Mouse (Mus musculus) CH12.LX (cell line): ENCODE measurements at regions not wholly inside any gene's neighbourhood (a gene's known extent, or its start where the extent isn't known, plus 50 kb on each side); places are given as distances from the start of the nearest gene placed in this dataset.

ENCODE experiments used
- DNase-seq: peaks from one replicate; pipeline ENCODE4 v3.0.0-alpha.2; 2013; ENCODE audit errors: extremely low read depth
- H3K27ac ChIP-seq: 2 replicates; pipeline ENCODE4 v1.5.1; 2012; ENCODE audit warnings: low read depth, mild to moderate bottlenecking, control low read depth, moderate library complexity; ENCODE audit not compliant: insufficient read depth
- H3K27me3 ChIP-seq: replicated peaks from 2 replicates; pipeline ENCODE3; 2012; ENCODE audit warnings: inconsistent platforms
- H3K36me3 ChIP-seq, 2 experiments: replicated peaks in 1 of 2; 2 replicates each; pipeline versions ENCODE3 to v1.6.1; 2012; ENCODE audit warnings: inconsistent platforms in 1 of 2, low read length in 1 of 2, mild to moderate bottlenecking in 1 of 2, mixed read lengths in 1 of 2, moderate library complexity in 1 of 2; ENCODE audit not compliant: control insufficient read depth in 1 of 2, insufficient read depth in 1 of 2
- H3K4me1 ChIP-seq, 2 experiments: 2 replicates each; pipeline ENCODE4 v1.6.1; 2012; ENCODE audit warnings: inconsistent platforms in 1 of 2, moderate library complexity in 1 of 2; ENCODE audit not compliant: insufficient read depth in 2 of 2, control insufficient read depth in 1 of 2
- H3K4me2 ChIP-seq: 2 replicates; pipeline ENCODE4 v1.6.1; 2012; ENCODE audit warnings: low read depth, mild to moderate bottlenecking, control low read depth; ENCODE audit not compliant: poor library complexity, insufficient read depth, severe bottlenecking
- H3K4me3 ChIP-seq, 3 experiments: fragments of 150-350 bp in 1 of 3; sonication (generic) in 1 of 3; replicated peaks in 1 of 3; 2 replicates each; pipeline versions ENCODE3 to v1.5.1; 2011 to 2012; ENCODE audit warnings: low read depth in 2 of 3, low read length in 2 of 3, mild to moderate bottlenecking in 2 of 3, moderate library complexity in 2 of 3, control low read depth in 1 of 3, improper control_type of control experiment in 1 of 3, inconsistent platforms in 1 of 3, mixed read lengths in 1 of 3; ENCODE audit not compliant: poor library complexity in 1 of 3
- H3K79me2 ChIP-seq: replicated peaks from 2 replicates; pipeline ENCODE4 v1.6.1; 2012; ENCODE audit warnings: mild to moderate bottlenecking, moderate library complexity; ENCODE audit not compliant: control insufficient read depth, poor library complexity, insufficient read depth, severe bottlenecking; ENCODE audit errors: extremely low read depth
- H3K9ac ChIP-seq: 2 replicates; pipeline ENCODE4 v1.6.1; 2012; ENCODE audit warnings: low read depth, mild to moderate bottlenecking, control low read depth, moderate library complexity; ENCODE audit not compliant: insufficient read depth
- H3K9me3 ChIP-seq: replicated peaks from 2 replicates; pipeline ENCODE3; 2012; ENCODE audit warnings: low read length, inconsistent platforms, mixed read lengths
- BHLHE40 ChIP-seq: IDR thresholded peaks from 2 replicates; pipeline ENCODE4 v1.6.1; 2011; ENCODE audit warnings: mild to moderate bottlenecking, low read depth, low read length, improper control_type of control experiment
- E2F4 ChIP-seq: IDR thresholded peaks from 2 replicates; pipeline ENCODE4 v1.6.1; 2011; ENCODE audit warnings: low read depth, low read length, improper control_type of control experiment; ENCODE audit not compliant: insufficient replicate concordance
- JUN ChIP-seq: IDR thresholded peaks from 2 replicates; pipeline ENCODE4 v1.6.1; 2011; ENCODE audit warnings: low read depth, mild to moderate bottlenecking, low read length, improper control_type of control experiment, moderate library complexity; ENCODE audit not compliant: insufficient read depth
- JUND ChIP-seq: conservative IDR thresholded peaks from 2 replicates; pipeline ENCODE4 v1.6.1; 2011; ENCODE audit warnings: low read depth, low read length, improper control_type of control experiment
- MAFK ChIP-seq: IDR thresholded peaks from 2 replicates; pipeline ENCODE4 v1.6.1; 2011; ENCODE audit warnings: low read length, improper control_type of control experiment; ENCODE audit not compliant: insufficient replicate concordance
- MAX ChIP-seq: IDR thresholded peaks from 2 replicates; pipeline ENCODE4 v1.6.1; 2011; ENCODE audit warnings: low read length, improper control_type of control experiment
- MAZ ChIP-seq: IDR thresholded peaks from 2 replicates; pipeline ENCODE4 v1.6.1; 2012; ENCODE audit warnings: low read depth, mild to moderate bottlenecking, inconsistent platforms, low read length, improper control_type of control experiment, moderate library complexity
- MEF2A ChIP-seq: IDR thresholded peaks from 2 replicates; pipeline ENCODE4 v1.6.1; 2014; ENCODE audit warnings: low read depth, mild to moderate bottlenecking, inconsistent platforms, low read length, improper control_type of control experiment, borderline replicate concordance
- MXI1 ChIP-seq: IDR thresholded peaks from 2 replicates; pipeline ENCODE4 v1.6.1; 2011; ENCODE audit warnings: mild to moderate bottlenecking, low read depth, low read length, improper control_type of control experiment
- MYC ChIP-seq: IDR thresholded peaks from 2 replicates; pipeline ENCODE4 v1.6.1; 2011; ENCODE audit warnings: low read depth, mild to moderate bottlenecking, improper control_type of control experiment, low read length
- NELFE ChIP-seq: IDR thresholded peaks from 2 replicates; pipeline ENCODE4 v1.6.1; 2011; ENCODE audit warnings: low read depth, low read length, improper control_type of control experiment
- NRF1 ChIP-seq: IDR thresholded peaks from 2 replicates; pipeline ENCODE4 v1.6.1; 2014; ENCODE audit warnings: low read depth, mild to moderate bottlenecking, inconsistent platforms, low read length, improper control_type of control experiment, moderate library complexity
- RCOR1 ChIP-seq: conservative IDR thresholded peaks from 2 replicates; pipeline ENCODE4 v1.6.1; 2012; ENCODE audit warnings: low read depth, mild to moderate bottlenecking, inconsistent platforms, low read length, improper control_type of control experiment
- SIN3A ChIP-seq: IDR thresholded peaks from 2 replicates; pipeline ENCODE4 v1.6.1; 2012; ENCODE audit warnings: low read length, improper control_type of control experiment, inconsistent platforms
- SMC3 ChIP-seq: IDR thresholded peaks from 2 replicates; pipeline ENCODE4 v1.6.1; 2011; ENCODE audit warnings: low read depth, low read length, improper control_type of control experiment
- TCF12 ChIP-seq: IDR thresholded peaks from 2 replicates; pipeline ENCODE4 v1.6.1; 2014; ENCODE audit warnings: low read depth, mild to moderate bottlenecking, inconsistent platforms, low read length, improper control_type of control experiment
- USF2 ChIP-seq: conservative IDR thresholded peaks from 2 replicates; pipeline ENCODE4 v1.6.1; 2011; ENCODE audit warnings: low read depth, low read length, improper control_type of control experiment
- ZC3H11A ChIP-seq: IDR thresholded peaks from 2 replicates; pipeline ENCODE4 v1.6.1; 2012; ENCODE audit warnings: low read depth, mild to moderate bottlenecking, inconsistent platforms, low read length, improper control_type of control experiment
- ZKSCAN1 ChIP-seq: IDR thresholded peaks from 2 replicates; pipeline ENCODE4 v1.6.1; 2012; ENCODE audit warnings: low read depth, inconsistent platforms, low read length, improper control_type of control experiment, borderline replicate concordance
- ZNF384 ChIP-seq: IDR thresholded peaks from 2 replicates; pipeline ENCODE4 v1.6.1; 2012; ENCODE audit warnings: low read depth, low read length, improper control_type of control experiment, inconsistent platforms
- dilution Hi-C: fragments of 300-500 bp; cut with MboI; formaldehyde crosslinking; loops from 2 replicates; pipeline ENCODE4 v1.14.3; 2020; ENCODE audit warnings: low sequenced_read_pairs; ENCODE audit not compliant: extremely low pct_unique_long_range_greater_than_20kb, extremely low pct_ligation_motif_present
- in situ Hi-C: fragments of 300-500 bp; cut with MboI; formaldehyde crosslinking; loops from 3 replicates; pipeline ENCODE4 v1.14.3; 2019; ENCODE audit warnings: low sequenced_read_pairs, low pct_ligation_motif_present, low pct_unique_long_range_greater_than_20kb, mixed read lengths

- Histone ChIP-seq H3K79me2 (no peaks in the 10 kb centered on the region), H3K9ac (no peak overlapping the region), H3K27ac (no peak overlapping the region), H3K4me3 (no peak overlapping the region), H3K4me2 (no peak overlapping the region), H3K27me3 (no peaks in the 10 kb centered on the region), H3K4me1 (peaks cover 4 to 11% of the 10 kb centered on the region in 2 experiments; a peak in 3 of 4 replicates), H3K9me3 (no peaks in the 10 kb centered on the region), H3K36me3 (no peaks in the 10 kb centered on the region)
- TF ChIP-seq ZNF384: no peak
- no peak for TF ChIP-seq NELFE
- no peak for TF ChIP-seq RCOR1
- TF ChIP-seq MEF2A: no peak
- TF ChIP-seq USF2: no peak
- TF ChIP-seq MAX: no peak
- no peak for TF ChIP-seq SIN3A
- TF ChIP-seq MAZ: no peak
- TF ChIP-seq ZC3H11A: no peak
- TF ChIP-seq JUN: no peak
- TF ChIP-seq TCF12: no peak
- TF ChIP-seq NRF1: no peak
- TF ChIP-seq JUND: no peak
- TF ChIP-seq ZKSCAN1: no peak
- TF ChIP-seq SMC3: no peak
- no peak for TF ChIP-seq MYC
- TF ChIP-seq MXI1: no peak
- dilution Hi-C loops: no loop called here
- no peak for DNase-seq
- in situ Hi-C loops: loop anchor here (25.0 kb wide), 1 partner anchor 788 kb away; no protein-coding TSS in a partner anchor
Observed at GRCm38 (mm10) chr17:84849031-84849405, 58.4 kb upstream of the Lrpprc start.

- Histone ChIP-seq H3K9ac (no peak overlapping the region), H3K4me2 (0 out of 2 replicates have a peak overlapping the region, but pooled peaks have one; percentile 26), H3K79me2 (no peaks in the 10 kb centered on the region), H3K4me1 (peaks cover 0 to 15% of the 10 kb centered on the region in 2 experiments; a peak in 2 of 4 replicates), H3K27ac (no peak overlapping the region), H3K27me3 (no peaks in the 10 kb centered on the region), H3K4me3 (no peak overlapping the region), H3K9me3 (no peaks in the 10 kb centered on the region), H3K36me3 (no peaks in the 10 kb centered on the region)
- peak; percentile 26 for DNase-seq
- TF ChIP-seq MAFK (peak; percentile 47; the same call in 1 of the 2 replicates), SMC3 (no peak), BHLHE40 (peak; percentile 41; the same call in 1 of the 2 replicates), E2F4 (no peak)
- in situ Hi-C loops: no loop called here
- dilution Hi-C loops: no loop called here
Observed at GRCm38 (mm10) chr17:84850464-84850863, 59.9 kb upstream of the Lrpprc start.
